Mouse (Mus musculus) MEL (cell line): ENCODE measurements around the gene Frrs1l. TPM values are rescaled to one million over a fixed set of nuclear protein-coding genes. Genes with fewer than 3 reads are reported as not detected.

Source experiments
- DNase-seq: peaks from one replicate; pipeline ENCODE4 v3.0.0; 2011; ENCODE audit warnings: low read depth, low spot score
- H3K27ac ChIP-seq: 2 replicates; pipeline ENCODE4 v1.5.1; 2012; ENCODE audit warnings: low read depth, mild to moderate bottlenecking, control low read depth, low read length, moderate library complexity; ENCODE audit not compliant: control insufficient read depth
- H3K27me3 ChIP-seq, 2 experiments: fragments of 150-350 bp in 1 of 2; sonication (generic) in 1 of 2; 2 replicates each; pipeline ENCODE4 v1.6.1; 2012; ENCODE audit warnings: low read length in 2 of 2, mild to moderate bottlenecking in 2 of 2, improper control_type of control experiment in 1 of 2, moderate library complexity in 1 of 2; ENCODE audit not compliant: insufficient read depth in 2 of 2, control insufficient read depth in 1 of 2
- H3K36me3 ChIP-seq, 2 experiments: 2 replicates each; pipeline ENCODE4 v1.6.1; 2012 to 2014; ENCODE audit warnings: low read length in 2 of 2, improper control_type of control experiment in 1 of 2, inconsistent platforms in 1 of 2, mild to moderate bottlenecking in 1 of 2; ENCODE audit not compliant: insufficient read depth in 2 of 2, control insufficient read depth in 1 of 2
- H3K4me1 ChIP-seq, 2 experiments: fragments of 150-350 bp in 1 of 2; sonication (generic) in 1 of 2; 2 replicates each; pipeline ENCODE4 v1.6.1; 2012; ENCODE audit warnings: low read length in 2 of 2, improper control_type of control experiment in 1 of 2, mild to moderate bottlenecking in 1 of 2; ENCODE audit not compliant: insufficient read depth in 2 of 2, control insufficient read depth in 1 of 2
- H3K4me3 ChIP-seq, 2 experiments: fragments of 150-350 bp in 1 of 2; sonication (generic) in 1 of 2; 2 replicates each; pipeline ENCODE4 v1.5.1; 2012; ENCODE audit warnings: low read depth in 2 of 2, low read length in 2 of 2, mild to moderate bottlenecking in 2 of 2, moderate library complexity in 2 of 2, control low read depth in 1 of 2, improper control_type of control experiment in 1 of 2; ENCODE audit not compliant: control insufficient read depth in 1 of 2, insufficient read depth in 1 of 2
- H3K79me2 ChIP-seq: 2 replicates; pipeline ENCODE4 v1.6.1; 2012; ENCODE audit warnings: mild to moderate bottlenecking, low read length, moderate library complexity; ENCODE audit not compliant: control insufficient read depth, poor library complexity, insufficient read depth
- H3K9ac ChIP-seq: 2 replicates; pipeline ENCODE4 v1.6.1; 2012; ENCODE audit warnings: low read depth, mild to moderate bottlenecking, control low read depth, low read length, moderate library complexity; ENCODE audit not compliant: control insufficient read depth, poor library complexity, severe bottlenecking
- H3K9me3 ChIP-seq: fragments of 150-350 bp; sonication (generic); replicated peaks from 2 replicates; pipeline ENCODE4 v1.6.1; 2012; ENCODE audit warnings: mild to moderate bottlenecking, low read length, improper control_type of control experiment, moderate library complexity; ENCODE audit not compliant: insufficient read depth
- BHLHE40 ChIP-seq: IDR thresholded peaks from 2 replicates; pipeline ENCODE4 v1.6.1; 2012; ENCODE audit warnings: low read depth, mild to moderate bottlenecking, inconsistent platforms, low read length, improper control_type of control experiment, borderline replicate concordance
- CHD2 ChIP-seq: IDR thresholded peaks from 2 replicates; pipeline ENCODE4 v1.6.1; 2011; ENCODE audit warnings: low read length, improper control_type of control experiment
- CTCF ChIP-seq, 3 experiments: IDR thresholded peaks in 2 of 3; conservative IDR thresholded peaks in 1 of 3; 2 replicates each; pipeline ENCODE4 v1.5.1; 2011 to 2012; ENCODE audit warnings: low read length in 3 of 3, low read depth in 2 of 3, mild to moderate bottlenecking in 2 of 3, improper control_type of control experiment in 1 of 3, inconsistent platforms in 1 of 3, mixed read lengths in 1 of 3, moderate library complexity in 1 of 3; ENCODE audit not compliant: control insufficient read depth in 1 of 3, insufficient read depth in 1 of 3, poor library complexity in 1 of 3, severe bottlenecking in 1 of 3
- E2F4 ChIP-seq: IDR thresholded peaks from 2 replicates; pipeline ENCODE4 v1.6.1; 2011; ENCODE audit warnings: low read depth, low read length, improper control_type of control experiment, borderline replicate concordance
- EP300 ChIP-seq, 2 experiments: IDR thresholded peaks; 2 replicates each; pipeline ENCODE4 v1.6.1; 2011; ENCODE audit warnings: improper control_type of control experiment in 2 of 2, low read length in 2 of 2, low read depth in 1 of 2, mild to moderate bottlenecking in 1 of 2
- ETS1 ChIP-seq: IDR thresholded peaks from 2 replicates; pipeline ENCODE4 v1.6.1; 2012; ENCODE audit warnings: low read depth, mild to moderate bottlenecking, inconsistent platforms, low read length, improper control_type of control experiment, moderate library complexity
- HCFC1 ChIP-seq: IDR thresholded peaks from 2 replicates; pipeline ENCODE4 v1.6.1; 2012; ENCODE audit warnings: low read depth, mild to moderate bottlenecking, inconsistent platforms, low read length, improper control_type of control experiment, moderate library complexity
- KAT2A ChIP-seq: conservative IDR thresholded peaks from 2 replicates; pipeline ENCODE4 v1.6.1; 2012; ENCODE audit warnings: low read depth, low read length, improper control_type of control experiment, inconsistent platforms
- MAFK ChIP-seq: IDR thresholded peaks from 2 replicates; pipeline ENCODE4 v1.6.1; 2011; ENCODE audit warnings: low read depth, mild to moderate bottlenecking, low read length, improper control_type of control experiment, borderline replicate concordance
- MYB ChIP-seq: IDR thresholded peaks from 2 replicates; pipeline ENCODE4 v1.6.1; 2011; ENCODE audit warnings: mild to moderate bottlenecking, low read depth, low read length, improper control_type of control experiment
- NRF1 ChIP-seq: IDR thresholded peaks from 2 replicates; pipeline ENCODE4 v1.6.1; 2014; ENCODE audit warnings: low read depth, mild to moderate bottlenecking, inconsistent platforms, low read length, improper control_type of control experiment, moderate library complexity; ENCODE audit not compliant: poor library complexity, insufficient read depth, severe bottlenecking
- POLR2AphosphoS2 ChIP-seq: IDR thresholded peaks from 2 replicates; pipeline ENCODE4 v1.6.1; 2011; ENCODE audit warnings: low read length, improper control_type of control experiment
- SMC3 ChIP-seq: IDR thresholded peaks from 2 replicates; pipeline ENCODE4 v1.6.1; 2011; ENCODE audit warnings: low read depth, low read length, improper control_type of control experiment
- TAL1 ChIP-seq: IDR thresholded peaks from 2 replicates; pipeline ENCODE4 v1.6.1; 2012; ENCODE audit warnings: mild to moderate bottlenecking, inconsistent platforms, low read length, moderate library complexity, mixed read lengths
- TCF12 ChIP-seq: IDR thresholded peaks from 2 replicates; pipeline ENCODE4 v1.6.1; 2014; ENCODE audit warnings: low read depth, mild to moderate bottlenecking, inconsistent platforms, low read length, improper control_type of control experiment, moderate library complexity
- UBTF ChIP-seq: IDR thresholded peaks from 2 replicates; pipeline ENCODE4 v1.6.1; 2012; ENCODE audit warnings: low read depth, mild to moderate bottlenecking, inconsistent platforms, low read length, improper control_type of control experiment, moderate library complexity, borderline replicate concordance; ENCODE audit not compliant: insufficient read depth
- USF1 ChIP-seq: IDR thresholded peaks from 2 replicates; pipeline ENCODE4 v1.6.1; 2014; ENCODE audit warnings: low read depth, mild to moderate bottlenecking, inconsistent platforms, low read length, improper control_type of control experiment, moderate library complexity
- ZMIZ1 ChIP-seq: IDR thresholded peaks from 2 replicates; pipeline ENCODE4 v1.6.1; 2012; ENCODE audit warnings: low read depth, mild to moderate bottlenecking, inconsistent platforms, low read length, improper control_type of control experiment, moderate library complexity
- ZNF384 ChIP-seq: IDR thresholded peaks from 2 replicates; pipeline ENCODE4 v1.6.1; 2012; ENCODE audit warnings: low read depth, mild to moderate bottlenecking, inconsistent platforms, low read length, improper control_type of control experiment
- polyA plus RNA-seq, 2 experiments: library from polyadenylated mRNA; stranded (reverse) in 1 of 2; unstranded in 1 of 2; fragments of >175 nt in 1 of 2; fragments of >200 nt in 1 of 2; gene quantifications; 2 replicates each; pipeline versions ENCODE4 v1.2.1 to v1.2.4; 2012; ENCODE audit warnings: low replicate concordance in 2 of 2, low read depth in 1 of 2; ENCODE audit not compliant: insufficient read length in 2 of 2, insufficient read depth in 1 of 2, missing spikeins in 1 of 2
- total RNA-seq: library from RNA; depleted of rRNA; stranded (reverse); fragments of 300-350 nt; gene quantifications from 2 replicates; pipeline ENCODE4 v1.2.3, GENCODE M21; 2012

Frrs1l gene
- total and polyA plus RNA-seq, 3 experiments, result not detected

DNA sequence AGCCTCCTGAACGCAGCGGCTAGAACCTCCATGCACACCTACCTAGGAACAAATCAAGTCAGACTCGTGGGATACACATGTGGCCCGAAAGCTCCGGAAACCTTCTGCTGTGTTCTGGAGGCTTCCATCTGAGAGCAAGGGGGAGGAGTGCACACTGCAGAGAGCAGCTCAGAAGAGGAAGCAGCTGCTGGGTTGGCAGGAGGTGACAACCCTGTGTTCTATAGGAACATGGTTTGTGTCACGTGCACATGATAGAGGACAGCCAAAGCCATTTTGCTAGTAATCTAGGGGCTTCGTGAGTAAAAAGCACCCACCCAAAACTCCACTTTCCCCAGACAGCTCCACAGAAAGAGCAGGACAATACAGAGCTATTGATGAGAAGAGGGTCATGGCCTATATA lies 3.1 kb upstream of the Frrs1l start:
- Histone ChIP-seq H3K9me3 (no peaks in the 10 kb centered on the region), H3K4me3 (no peak overlapping the region), H3K9ac (no peak overlapping the region), H3K27ac (no peak overlapping the region)
- DNase-seq, result peak; percentile 26
- TF ChIP-seq SMC3 (no peak), CHD2 (no peak), E2F4 (no peak), MYB (no peak), EP300 (IDR thresholded peaks at IDR 0.05; ENCODE audit: low read depth in 1 of 2, low read length in 2 of 2) (no peak), MAFK (no peak), TAL1 (no peak), CTCF (IDR thresholded peaks at IDR 0.05 in 2 of 3, conservative IDR thresholded peaks at IDR 0.05 in 1 of 3; ENCODE audit: control insufficient read depth in 1 of 3, insufficient read depth in 1 of 3, low read depth in 2 of 3, low read length in 3 of 3, poor library complexity in 1 of 3, severe bottlenecking in 1 of 3) (no peak), ETS1 (no peak), HCFC1 (no peak), USF1 (peak; percentile 60), UBTF (no peak), BHLHE40 (peak; percentile 56; the same call in 1 of the 2 replicates), NRF1 (no peak)
- TF ChIP-seq, all 39 proteins: peak for 2
- Histone ChIP-seq H3K79me2 (no peaks in the 10 kb centered on the region), H3K27me3 (no peaks in the 10 kb centered on the region), H3K36me3 (no peaks in the 10 kb centered on the region), H3K4me1 (no peaks in the 10 kb centered on the region)

DNA sequence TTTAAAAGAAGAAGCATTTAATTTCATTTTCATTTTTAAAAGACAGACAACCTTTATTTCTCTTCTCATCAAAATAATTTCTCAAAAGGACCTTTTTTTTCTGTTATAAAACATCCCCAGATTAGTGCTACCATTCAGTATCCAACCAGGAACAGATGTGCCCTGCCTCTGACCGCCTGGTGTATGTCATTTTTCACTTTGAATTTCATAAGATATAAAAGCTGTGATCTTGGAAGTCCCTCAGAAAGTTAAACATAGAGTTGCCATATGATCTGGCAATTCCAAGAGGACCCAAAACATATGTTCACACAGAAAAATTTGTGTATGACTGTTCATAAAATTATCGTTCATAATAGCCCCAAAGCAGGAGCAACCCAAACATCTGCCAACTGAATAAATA lies 1.8 kb upstream of the Frrs1l start:
- H3K27me3 ChIP-seq, result no peaks in the 10 kb centered on the region; a peak in 1 of 4 replicates
- H3K4me1 ChIP-seq, result no peaks in the 10 kb centered on the region
- TF ChIP-seq POLR2AphosphoS2 (no peak), E2F4 (no peak), ZMIZ1 (no peak), ZNF384 (no peak), HCFC1 (no peak), KAT2A (no peak), ETS1 (no peak), TCF12 (no peak)
- no peaks in the 10 kb centered on the region for H3K79me2 ChIP-seq
- H3K36me3 ChIP-seq, result no peaks in the 10 kb centered on the region
- no peak overlapping the region for H3K4me3 ChIP-seq
- no peak for DNase-seq
- no peak overlapping the region for H3K27ac ChIP-seq
- no peak overlapping the region for H3K9ac ChIP-seq
- H3K9me3 ChIP-seq, result no peaks in the 10 kb centered on the region
